Mouse (Mus musculus): ENCODE data around the gene Dusp1. TPM values are rescaled to one million over a fixed set of nuclear protein-coding genes. Genes with fewer than 3 reads are reported as not detected.

Dusp1 gene
- 20.2 and 25.6 TPM in 2 replicates for polyA plus RNA-seq (2012; rRNA removed)

GRCm38 (mm10) chr17:26561651-26562181 lies at the start of gene Dusp1:
Gene Dusp1, minus strand, starts transcription at chr17:26562128.

GRCm38 (mm10) chr17:26561290-26561640 lies 663 bp downstream of the Dusp1 start, which contains the start of gene Ergic1:
Gene Ergic1, plus strand, starts transcription at chr17:26561489.

Other genes with a start within 250 kb of the Dusp1 start
- 0.08 and 0.09 TPM in 2 replicates for gene Neurl1b, start 147.3 kb downstream of the Dusp1 start, polyA plus RNA-seq (2012; rRNA removed)
- 26.2 and 28.7 TPM in 2 replicates for gene Ergic1, start 639 bp downstream of the Dusp1 start, polyA plus RNA-seq (2012; rRNA removed)
- gene Atp6v0e, start 101.1 kb upstream of the Dusp1 start, polyA plus RNA-seq (2012; rRNA removed), result 99.5 and 112 TPM in 2 replicates
- gene Crebrf, start 153.5 kb upstream of the Dusp1 start, polyA plus RNA-seq (2012; rRNA removed), result 1.6 and 1.7 TPM in 2 replicates
- gene Bnip1, start 218.9 kb upstream of the Dusp1 start, polyA plus RNA-seq (2012; rRNA removed), result 14.0 and 15.2 TPM in 2 replicates